Mouse (Mus musculus) forebrain, embryonic 12.5 days (tissue): Measurements from ENCODE around the gene Rnf144b. TPM values are rescaled to one million over a fixed set of nuclear protein-coding genes. Genes with fewer than 3 reads are reported as not detected.

Source experiments
- polyA plus RNA-seq: library from polyadenylated mRNA; unstranded; fragments of >200 nt; fragmentation: Nextera tagmentation; extraction: Ambion mirVana; gene quantifications from 2 replicates; pipeline ENCODE4 v1.2.1, GENCODE M21; 2016

Gene Rnf144b
- polyA plus RNA-seq, 1 experiment from 2014 or later: 0.56 TPM

Other genes starting within 250 kb of the Rnf144b start
- gene Kif13a, start 192.8 kb upstream of the Rnf144b start, polyA plus RNA-seq: 13.0 and 18.5 TPM in 2 replicates
- gene Nhlrc1, start 107.8 kb upstream of the Rnf144b start, polyA plus RNA-seq: 7.1 and 7.2 TPM in 2 replicates
- 22.9 and 23.9 TPM in 2 replicates for gene Kdm1b, start 79.2 kb upstream of the Rnf144b start, polyA plus RNA-seq
- 32.4 and 32.9 TPM in 2 replicates for gene Tpmt, start 77.9 kb upstream of the Rnf144b start, polyA plus RNA-seq
- 419 and 427 TPM in 2 replicates for gene Dek, start 16.5 kb upstream of the Rnf144b start, polyA plus RNA-seq